11 mouse cellular contexts compared by ENCODE assay signal in genomic region chr17:27552215-27553201, GRCm38 (mm10). TPM values are rescaled to one million over a fixed set of nuclear protein-coding genes. Genes with fewer than 3 reads are reported as not detected.
DNase-seq lines count a peak whose midpoint lies in the region; ATAC-seq and TF ChIP-seq lines count a peak whose summit lies in the region.
"Had no signal": no experiment of that assay in that cellular context is flagged by ENCODE, and none has a peak within 500 bp of the region (broad histone marks: within the 10 kb centered on the region; RNA-seq: fewer than 3 reads in every experiment).

No protein-coding gene starts in this region.

- H3K9ac ChIP-seq in limb, embryonic 13.5 days = no peak overlapping the region

- no peak for ATAC-seq in limb, embryonic 13.5 days (ENCODE audit: low FRiP score, low read depth)
- ATAC-seq: CD4-positive, CD25-positive, alpha-beta regulatory T cell, adult 4 months had no signal

- H3K27ac ChIP-seq in bone marrow, adult 2 months (ENCODE audit: control insufficient read depth, insufficient read depth, low read depth, low read length, poor library complexity) = peak overlapping the region; percentile 32
- H3K27ac ChIP-seq in limb, embryonic 13.5 days = peak overlapping the region; percentile 39; the same call in 1 of the 2 replicates
- H3K27ac ChIP-seq: left cerebral cortex, adult 2 months had no signal

- no peak for TF ChIP-seq CTCF in bone marrow, adult 2 months (IDR thresholded peaks at IDR 0.05; ENCODE audit: control insufficient read depth, insufficient read depth, low read length)

- no peak for TF ChIP-seq POLR2A in bone marrow, adult 2 months (IDR thresholded peaks at IDR 0.05; ENCODE audit: borderline replicate concordance, control insufficient read depth, low read depth, low read length)

- peak; percentile 66 for DNase-seq in gastrocnemius, adult 18-20 months (ENCODE audit: low spot score)
- DNase-seq in gastrocnemius, adult 8-10 months (ENCODE audit: low spot score in 2 of 2) = no peak
- peak; percentile 72 for DNase-seq in 3134 (ENCODE audit: extremely low read depth, insufficient read length, low spot score)
- DNase-seq in retina, postnatal 1 day = no peak
- DNase-seq in right cerebral cortex, adult 2 months (ENCODE audit: low spot score in 2 of 2) = no peak
- no peak for DNase-seq in kidney, postnatal 36 days
- DNase-seq: kidney, postnatal 10 days had no signal

- no peaks in the 10 kb centered on the region for H3K36me3 ChIP-seq in limb, embryonic 13.5 days

- H3K4me1 ChIP-seq in bone marrow, adult 2 months (ENCODE audit: control insufficient read depth, insufficient read depth, low read length) = peaks cover 12% of the 10 kb centered on the region
- H3K4me1 ChIP-seq in limb, embryonic 13.5 days = peaks cover 26% of the 10 kb centered on the region

- H3K4me3 ChIP-seq in bone marrow, adult 2 months (replicated peaks; ENCODE audit: control insufficient read depth, low read depth, low read length) = no peak overlapping the region
- no peak overlapping the region for H3K4me3 ChIP-seq in limb, embryonic 13.5 days
- H3K4me3 ChIP-seq: left cerebral cortex, adult 2 months had no signal

- H3K4me2 ChIP-seq in limb, embryonic 13.5 days (replicated peaks) = no peak overlapping the region

- no peaks in the 10 kb centered on the region for H3K9me3 ChIP-seq in limb, embryonic 13.5 days

- 13% methylated on average over 23 of the region's 23 CpGs for WGBS in bone marrow, adult 2 months
- WGBS in limb, embryonic 13.5 days = 78% methylated on average over 23 of the region's 23 CpGs

- H3K27me3 ChIP-seq in limb, embryonic 13.5 days = no peaks in the 10 kb centered on the region

RNA-seq across cellular contexts. Expression of gene Hmga1, which starts 3.8 kb away (rescaled TPM):
- 10 to 100 TPM; 31.9 to 32.7 TPM for total RNA-seq in gastrocnemius, adult 18-20 months (2021)
- total RNA-seq in gastrocnemius, adult 8-10 months (2022) = 10 to 100 TPM; 27.6 to 34.9 (median 31.9) TPM
- 38.0 and 99.4 TPM in 2 replicates for polyA plus RNA-seq in bone marrow, adult 2 months (2011; ENCODE audit: insufficient read depth, insufficient read length, low replicate concordance, missing spikeins)
- polyA plus RNA-seq in limb, embryonic 13.5 days (2015; fragmentation: Nextera tagmentation; extraction: Ambion mirVana) = 234 and 241 TPM in 2 replicates

RNA-seq across cellular contexts. Expression of gene AI413582, which starts 13.0 kb away (rescaled TPM):
- 1 to 10 TPM; 2.8 to 4.0 TPM for total RNA-seq in gastrocnemius, adult 18-20 months (2021)
- total RNA-seq in gastrocnemius, adult 8-10 months (2022) = 1 to 10 TPM; 1.7 to 3.9 (median 2.8) TPM
- 17.7 and 22.0 TPM in 2 replicates for polyA plus RNA-seq in bone marrow, adult 2 months (2011; ENCODE audit: insufficient read depth, insufficient read length, low replicate concordance, missing spikeins)
- 20.2 and 21.0 TPM in 2 replicates for polyA plus RNA-seq in limb, embryonic 13.5 days (2015; fragmentation: Nextera tagmentation; extraction: Ambion mirVana)

RNA-seq across cellular contexts. Expression of gene Grm4, which starts 31.3 kb away (rescaled TPM):
- total RNA-seq in gastrocnemius, adult 18-20 months (2021) = under 1 TPM in 1 of 2 experiments, not detected in 1; 0.07 TPM
- under 1 TPM in 1 of 4 experiments, not detected in 3; 0.11 TPM for total RNA-seq in gastrocnemius, adult 8-10 months (2022)
- polyA plus RNA-seq in bone marrow, adult 2 months (2011; ENCODE audit: insufficient read depth, insufficient read length, low replicate concordance, missing spikeins) = not detected in 2 replicates
- 0.31 and 0.34 TPM in 2 replicates for polyA plus RNA-seq in limb, embryonic 13.5 days (2015; fragmentation: Nextera tagmentation; extraction: Ambion mirVana)
- polyA plus RNA-seq: CD4-positive, CD25-positive, alpha-beta regulatory T cell, adult 4 months had no signal

Comparison
In these comparisons a context has a peak if more than half of its experiments do, and no peak if none do; other contexts are left out.
1. DNase-seq: peak in gastrocnemius, adult 18-20 months (single experiment) and 3134 (single experiment); none in gastrocnemius, adult 8-10 months (0 of 2), retina, postnatal 1 day (single experiment), right cerebral cortex, adult 2 months (0 of 2) and kidney, postnatal 36 days (0 of 2).